Mouse (Mus musculus): ENCODE measurements around the gene Cfap36. TPM values are rescaled to one million over a fixed set of nuclear protein-coding genes. Genes with fewer than 3 reads are reported as not detected.

Gene Cfap36
- polyA plus RNA-seq, 1 experiment from 2014 or later, result 144 TPM

DNA sequence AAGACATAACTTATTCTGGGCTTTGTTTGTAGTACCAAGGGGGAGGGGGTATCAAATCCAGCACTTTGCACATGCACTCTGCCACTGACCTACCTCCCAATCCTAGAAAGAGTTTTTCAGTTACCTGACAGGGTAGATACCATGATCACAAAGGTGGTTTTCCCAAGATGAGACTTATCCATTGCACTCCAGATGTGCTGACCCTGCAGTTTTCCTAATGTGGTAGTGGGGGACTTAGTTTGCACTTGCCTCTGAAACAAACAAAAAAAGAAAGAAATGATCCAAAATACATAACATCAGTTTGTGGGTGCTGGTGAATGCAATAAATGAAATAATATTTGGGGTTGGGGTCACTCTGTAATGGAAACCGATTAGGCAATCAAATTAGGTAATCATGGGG lies 67.9 kb downstream of the Cfap36 start:
- Histone ChIP-seq H3K36me3 (peaks cover 9% of the 10 kb centered on the region), H3K9me3 (replicated peaks) (no peaks in the 10 kb centered on the region), H3K4me3 (replicated peaks) (no peak overlapping the region), H3K27ac (replicated peaks) (no peak overlapping the region), H3K4me2 (no peak overlapping the region), H3K9ac (replicated peaks) (no peak overlapping the region), H3K27me3 (replicated peaks) (no peaks in the 10 kb centered on the region), H3K4me1 (no peaks in the 10 kb centered on the region)
- WGBS, result 96% methylated on average over 1 of the region's 1 CpGs
- ATAC-seq (ENCODE audit: low FRiP score), result no peak

- Histone ChIP-seq H3K4me2 (peak overlapping the region; percentile 74), H3K9me3 (replicated peaks) (no peaks in the 10 kb centered on the region), H3K4me1 (peaks cover 24% of the 10 kb centered on the region), H3K4me3 (replicated peaks) (peak overlapping the region; percentile 68), H3K27ac (replicated peaks) (peak overlapping the region; percentile 97), H3K36me3 (no peaks in the 10 kb centered on the region), H3K27me3 (replicated peaks) (no peaks in the 10 kb centered on the region), H3K9ac (replicated peaks) (peak overlapping the region; percentile 84)
- ATAC-seq (ENCODE audit: low FRiP score), result no peak
- 6% methylated on average over 13 of the region's 13 CpGs for WGBS
Observed at GRCm38 (mm10) chr11:29173706-29174436, 73.3 kb downstream of the Cfap36 start.

DNA sequence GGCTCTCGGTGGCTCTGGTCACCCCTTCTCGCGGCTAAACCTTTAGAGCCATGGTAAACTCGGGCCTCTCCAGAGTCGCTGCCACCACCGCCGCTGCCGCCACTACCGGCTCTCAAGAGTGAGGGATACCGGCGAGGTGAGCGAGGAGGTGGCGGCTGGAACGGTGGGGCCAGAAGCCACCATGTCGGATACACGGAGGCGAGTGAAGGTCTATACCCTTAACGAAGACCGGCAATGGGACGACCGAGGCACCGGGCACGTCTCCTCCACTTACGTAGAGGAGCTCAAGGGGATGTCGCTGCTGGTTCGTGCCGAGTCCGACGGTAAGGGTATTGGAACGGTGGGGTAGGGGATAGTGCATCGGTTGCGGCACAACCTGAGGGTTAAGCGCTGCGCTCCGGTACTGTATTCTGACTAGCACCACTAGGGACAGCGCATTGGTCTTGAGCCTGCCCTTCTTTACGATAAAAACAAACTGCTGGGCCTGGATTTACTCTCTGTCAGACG lies 74.0 kb downstream of the Cfap36 start:
- WGBS, result 0% methylated on average over 38 of the region's 38 CpGs
- no peaks in the 10 kb centered on the region for H3K9me3 ChIP-seq (replicated peaks)

GRCm38 (mm10) chr11:29172563-29173124 lies 74.6 kb downstream of the Cfap36 start, which contains the start of gene Ppp4r3b:
Gene Ppp4r3b, plus strand, starts transcription at chr11:29172890.
- Histone ChIP-seq H3K4me1 (peaks cover 24% of the 10 kb centered on the region), H3K27ac (replicated peaks) (peak within 1 kb of the TSS; percentile 97), H3K9me3 (replicated peaks) (no peaks in the 10 kb centered on the region), H3K27me3 (replicated peaks) (no peaks in the 10 kb centered on the region), H3K36me3 (no peaks in the 10 kb centered on the region), H3K9ac (replicated peaks) (peak within 1 kb of the TSS; percentile 84), H3K4me3 (replicated peaks) (peak within 1 kb of the TSS; percentile 68), H3K4me2 (peak within 1 kb of the TSS; percentile 74)
- under 1% methylated on average over 49 of the region's 50 CpGs for WGBS
- peak; percentile 97 for ATAC-seq (ENCODE audit: low FRiP score)

More for the DNA sequence above, 74.0 kb downstream of the Cfap36 start:
- H3K27ac ChIP-seq (replicated peaks), result peak overlapping the region; percentile 97
- no peaks in the 10 kb centered on the region for H3K27me3 ChIP-seq (replicated peaks)
- ATAC-seq (ENCODE audit: low FRiP score), result peak; percentile 74
- peak overlapping the region; percentile 68 for H3K4me3 ChIP-seq (replicated peaks)
- peak overlapping the region; percentile 84 for H3K9ac ChIP-seq (replicated peaks)
- peak overlapping the region; percentile 74 for H3K4me2 ChIP-seq
- H3K4me1 ChIP-seq, result peaks cover 24% of the 10 kb centered on the region
- H3K36me3 ChIP-seq, result no peaks in the 10 kb centered on the region

DNA sequence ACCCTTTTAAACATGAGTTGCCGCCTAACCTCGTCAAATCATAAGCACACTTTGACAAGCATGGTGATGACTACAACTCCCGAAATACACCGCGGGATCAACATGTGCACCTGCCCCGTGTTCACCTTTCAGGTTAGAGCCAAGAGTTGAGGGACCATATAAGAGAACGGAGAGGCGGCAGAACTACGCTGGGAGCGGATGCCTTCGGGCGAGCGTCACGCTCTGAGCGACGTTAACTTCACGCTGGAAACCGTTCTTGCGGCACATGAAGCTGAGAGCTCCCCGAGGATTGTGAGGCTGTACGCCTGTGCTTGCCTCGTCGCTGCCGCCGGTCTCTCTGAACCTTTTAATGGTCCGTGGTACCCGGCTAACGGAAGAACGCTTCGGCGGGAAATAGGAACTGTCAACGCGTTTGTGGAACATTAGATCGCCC lies 75.2 kb downstream of the Cfap36 start:
- peak overlapping the region; percentile 50 for H3K9ac ChIP-seq (replicated peaks)
- under 1% methylated on average over 34 of the region's 34 CpGs for WGBS
- no peaks in the 10 kb centered on the region for H3K27me3 ChIP-seq (replicated peaks)
- H3K4me1 ChIP-seq, result peaks cover 24% of the 10 kb centered on the region
- peak overlapping the region; percentile 97 for H3K27ac ChIP-seq (replicated peaks)
- H3K4me2 ChIP-seq, result peak overlapping the region; percentile 70
- no peaks in the 10 kb centered on the region for H3K9me3 ChIP-seq (replicated peaks)
- H3K36me3 ChIP-seq, result no peaks in the 10 kb centered on the region
- peak overlapping the region; percentile 68 for H3K4me3 ChIP-seq (replicated peaks)
- peak; percentile 57 for ATAC-seq (ENCODE audit: low FRiP score)

Other genes with a start within 250 kb of the Cfap36 start
- gene Pnpt1, start 116.7 kb downstream of the Cfap36 start, polyA plus RNA-seq (2015; fragmentation: Nextera tagmentation; extraction: Ambion mirVana), result 26.1 and 32.1 TPM in 2 replicates
- gene Ppp4r3b, start 74.5 kb downstream of the Cfap36 start, polyA plus RNA-seq (2015; fragmentation: Nextera tagmentation; extraction: Ambion mirVana), result 58.7 and 71.8 TPM in 2 replicates
- 79.9 and 88.8 TPM in 2 replicates for gene Ccdc88a, start 126.2 kb upstream of the Cfap36 start, polyA plus RNA-seq (2015; fragmentation: Nextera tagmentation; extraction: Ambion mirVana)

Measured in neural tube, embryonic 15.5 days (tissue).